Mouse (Mus musculus) telencephalon, adult 2 months (tissue): ENCODE data around the gene Npl.
"Not testable (repeated sequence)": the region's sequence is repeated elsewhere in the genome, so short reads cannot be mapped to it uniquely, and the experiment has no call there.

Experiments
- DNase-seq: peaks from one replicate; pipeline ENCODE4 v3.0.0-alpha.2; 2011; ENCODE audit warnings: low read depth, low spot score

The Npl gene

DNA sequence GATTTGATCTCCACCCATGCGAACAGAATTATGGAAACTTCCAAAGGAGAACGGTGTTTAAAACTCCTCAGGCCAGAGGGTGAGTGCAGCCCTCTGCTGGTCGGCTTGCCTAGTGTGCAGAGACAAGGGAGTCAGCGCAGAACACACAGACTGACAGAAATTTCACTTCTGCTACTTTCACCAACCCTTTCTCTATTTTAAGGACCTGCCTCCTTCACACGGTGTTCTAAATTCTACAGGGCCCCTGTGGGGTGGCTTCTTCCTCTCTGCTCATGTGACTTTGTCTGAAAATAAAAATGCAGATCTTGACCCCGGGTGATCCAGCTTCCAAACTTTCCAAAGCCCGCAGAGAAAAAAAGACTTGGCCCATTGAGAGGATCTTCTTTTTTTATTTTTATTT lies 60.7 kb downstream of the Npl start:
- peak; percentile 39 for DNase-seq

DNA sequence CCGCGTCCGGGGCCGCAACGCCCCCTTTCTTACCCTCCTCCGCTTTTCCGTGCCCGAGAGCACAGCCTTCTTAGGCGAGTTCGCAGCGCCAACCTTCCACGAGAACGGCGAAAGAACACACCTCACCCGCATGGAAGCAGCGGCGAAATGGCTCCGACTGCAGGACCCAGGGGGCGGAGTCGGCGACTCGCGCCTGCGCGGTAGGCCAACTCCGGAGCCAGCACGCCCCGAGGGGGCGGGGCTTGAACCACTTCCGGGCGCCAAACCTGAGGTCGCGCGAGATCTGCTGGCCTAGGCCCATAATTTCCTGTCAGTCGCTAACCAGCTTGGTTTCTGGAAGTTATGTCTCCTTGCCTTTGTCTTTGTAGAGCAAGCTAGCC lies 62.4 kb downstream of the Npl start, which contains the start of gene Dhx9:
Dhx9 (minus strand) TSS at position 161 of the 380 bp plus-strand sequence.
- DNase-seq = peak; percentile 89

DNA sequence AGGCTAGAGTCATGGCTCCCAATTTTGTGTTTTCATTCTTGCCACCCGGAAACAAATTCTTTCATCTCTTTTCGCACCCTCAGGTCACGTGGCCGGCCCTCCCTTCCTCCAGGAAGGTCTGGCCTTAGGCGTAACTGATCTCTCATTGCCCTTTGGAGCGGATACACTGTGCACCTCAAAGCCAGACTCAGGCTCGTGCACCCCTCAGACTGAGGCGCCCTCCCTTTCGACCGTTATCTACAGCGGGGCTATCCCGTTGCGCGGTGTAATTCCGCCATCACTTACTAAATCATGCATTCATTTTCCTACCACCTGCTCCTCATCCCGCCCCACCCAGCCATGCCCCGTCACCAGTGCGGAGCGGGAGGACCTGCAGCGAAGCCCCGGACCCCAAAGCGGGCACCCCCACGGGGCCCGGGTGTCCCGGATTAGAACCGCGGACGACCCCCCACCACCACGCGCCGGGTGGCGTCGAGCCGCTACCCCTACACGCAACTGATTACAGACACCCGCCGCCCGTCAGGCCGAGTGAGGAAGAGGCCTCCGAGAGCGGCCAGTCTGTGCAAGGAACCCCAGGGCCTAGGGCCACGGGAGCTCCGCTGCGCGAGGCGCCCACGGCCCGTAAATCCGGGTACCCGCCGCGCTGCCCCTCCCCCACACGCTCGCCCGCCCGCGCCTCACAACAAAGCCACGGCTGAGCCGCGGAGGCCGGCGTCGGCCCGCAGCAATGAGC lies 62.9 kb downstream of the Npl start:
- DNase-seq = no peak

DNA sequence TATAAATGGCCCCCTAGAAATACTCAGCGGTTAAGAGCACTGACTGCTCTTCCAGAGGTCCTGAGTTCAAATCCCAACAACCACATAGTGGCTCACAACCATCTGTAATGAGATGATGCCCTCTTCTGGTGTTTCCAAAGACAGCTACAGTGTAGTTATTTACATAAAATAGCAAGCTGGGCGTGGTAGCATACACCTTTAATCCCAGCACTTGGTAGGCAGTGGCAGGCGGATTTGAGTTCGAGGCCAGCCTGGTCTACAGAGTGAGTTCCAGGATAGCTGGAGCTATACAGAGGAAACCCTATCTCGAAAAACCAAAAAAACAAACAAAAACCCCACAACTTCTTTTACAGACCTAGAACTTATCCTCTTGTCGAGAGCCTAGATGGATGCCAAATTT lies 63.7 kb downstream of the Npl start:
- not testable (repeated sequence) for DNase-seq

DNA sequence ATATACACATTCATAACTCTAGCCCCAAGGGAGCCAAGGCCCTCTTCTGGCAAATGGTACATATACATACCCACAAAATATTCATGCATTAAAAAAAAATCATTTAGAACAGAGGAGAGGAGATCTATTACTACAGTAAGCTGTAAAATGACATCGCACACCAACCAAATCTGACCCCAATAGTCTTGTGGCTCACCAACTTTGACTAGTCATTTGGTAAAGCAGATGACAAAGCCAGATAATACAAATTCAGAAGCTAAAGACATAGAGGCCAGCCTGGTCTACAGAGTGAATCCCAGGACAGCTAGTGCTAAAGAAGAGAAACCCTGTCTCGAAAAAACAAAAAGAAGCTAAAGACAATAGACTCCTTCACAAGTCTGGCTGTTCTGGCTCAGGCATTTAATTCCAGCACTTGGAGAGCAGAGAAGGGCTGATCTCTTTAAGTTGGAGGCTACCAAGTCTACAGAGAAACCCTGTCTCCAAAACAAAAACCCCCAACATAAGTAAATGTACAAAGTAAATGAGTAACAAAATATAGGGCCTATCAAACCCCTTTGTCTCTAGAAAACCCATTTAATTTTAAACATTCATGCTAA lies 64.5 kb downstream of the Npl start:
- DNase-seq = no peak

DNA sequence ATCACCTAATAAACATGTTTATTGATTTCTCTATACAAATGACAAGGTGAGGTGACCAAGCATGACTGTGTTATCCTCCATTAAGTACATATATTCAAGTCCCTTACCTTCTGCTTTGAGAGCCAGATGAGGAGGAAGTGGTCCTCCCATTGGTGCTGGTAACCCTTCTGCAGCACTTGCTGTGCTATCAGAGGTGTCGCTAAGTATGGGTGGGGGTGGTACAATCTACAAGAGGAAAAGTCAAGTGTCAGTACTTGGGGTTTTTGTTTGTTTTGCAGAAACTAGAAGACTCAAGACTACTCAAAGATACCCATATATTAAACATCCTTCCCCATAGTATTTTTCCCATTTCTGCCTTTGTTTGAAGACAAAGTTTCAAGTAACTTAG lies 68.8 kb downstream of the Npl start:
- DNase-seq = no peak

DNA sequence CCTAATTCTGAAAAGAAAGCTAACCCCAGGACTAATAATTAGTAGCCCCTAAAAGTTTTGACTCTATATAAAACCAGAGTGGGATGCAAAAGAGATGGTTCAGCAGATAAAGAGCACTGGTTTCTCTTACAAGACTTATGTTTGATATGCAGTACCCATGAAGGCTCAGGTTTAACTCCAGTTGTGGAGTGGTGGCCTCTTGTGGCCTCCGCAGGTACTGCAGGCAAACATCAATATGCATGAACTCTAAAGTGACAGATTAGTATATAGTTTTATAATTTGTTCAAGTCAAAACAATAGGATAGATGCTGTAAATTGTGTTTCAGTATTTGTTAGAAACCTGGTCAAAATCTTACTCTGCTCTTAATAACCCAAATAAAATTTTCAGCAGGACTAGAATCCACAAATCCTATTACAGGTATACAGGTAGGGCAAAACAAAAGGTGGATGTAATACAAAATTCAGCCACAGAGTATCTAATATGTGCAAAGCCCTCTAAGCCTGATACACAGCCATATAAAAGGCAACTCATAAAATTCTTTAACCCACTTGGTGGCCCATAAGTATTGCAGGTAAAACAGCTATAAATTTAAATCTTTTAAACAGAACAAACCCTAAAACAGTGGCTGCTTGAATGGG lies 69.3 kb downstream of the Npl start:
- DNase-seq = no peak

DNA sequence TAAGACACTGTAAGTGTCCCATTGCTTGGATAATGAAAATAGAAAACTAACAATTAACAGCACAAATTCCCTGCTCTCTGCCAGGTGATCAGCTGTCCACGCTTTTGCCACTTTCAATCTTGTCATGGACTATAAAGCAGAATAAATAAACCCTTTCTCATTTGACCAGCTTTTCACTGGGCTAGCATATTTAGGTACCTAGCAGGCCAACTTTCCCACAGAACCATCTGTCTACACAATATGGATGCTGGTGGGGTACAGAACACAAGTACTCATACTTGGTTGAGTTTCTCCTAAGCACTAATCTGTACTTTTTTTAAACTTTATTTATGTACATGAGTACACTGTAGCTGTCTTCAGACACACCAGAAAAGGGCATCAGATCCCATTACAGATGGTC lies 70.5 kb downstream of the Npl start:
- DNase-seq = no peak

DNA sequence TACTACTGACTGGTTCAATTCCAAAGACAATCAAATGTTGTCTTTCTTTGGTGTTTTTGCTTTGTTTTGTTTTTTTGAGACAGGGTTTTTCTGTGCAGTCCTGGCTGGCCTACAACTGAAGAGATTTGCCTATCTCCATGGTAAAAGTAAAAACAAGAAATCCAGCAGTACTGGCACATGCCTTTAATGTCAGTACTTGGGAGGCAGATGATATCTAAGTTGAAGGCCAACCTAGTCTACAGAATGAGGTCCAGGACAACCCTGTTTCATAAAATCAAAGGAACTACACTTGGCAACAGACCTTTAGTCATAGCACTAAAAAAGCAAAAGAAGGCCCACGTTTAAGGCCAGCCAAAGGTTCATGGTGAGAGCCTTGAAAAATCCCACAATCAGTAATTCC lies 88.0 kb downstream of the Npl start:
- no peak for DNase-seq

DNA sequence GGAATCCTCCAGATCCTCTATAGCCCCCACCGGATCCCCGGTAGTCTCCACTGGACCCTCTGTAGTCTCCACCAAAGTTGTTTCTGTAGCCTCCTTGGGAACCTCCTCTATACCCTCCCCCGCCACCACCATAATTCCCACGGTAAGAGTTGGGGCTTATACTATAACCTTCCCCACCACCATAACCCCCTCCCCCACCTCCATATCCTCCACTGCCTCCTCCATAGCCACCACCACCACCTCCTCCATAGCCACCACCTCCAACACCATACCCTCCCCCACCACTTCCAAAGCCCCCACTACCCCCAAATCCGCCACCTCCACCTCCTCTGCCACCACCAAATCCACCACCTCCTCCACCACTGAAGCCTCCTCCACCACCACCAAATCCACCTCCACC lies 93.7 kb downstream of the Npl start:
- no peak for DNase-seq

DNA sequence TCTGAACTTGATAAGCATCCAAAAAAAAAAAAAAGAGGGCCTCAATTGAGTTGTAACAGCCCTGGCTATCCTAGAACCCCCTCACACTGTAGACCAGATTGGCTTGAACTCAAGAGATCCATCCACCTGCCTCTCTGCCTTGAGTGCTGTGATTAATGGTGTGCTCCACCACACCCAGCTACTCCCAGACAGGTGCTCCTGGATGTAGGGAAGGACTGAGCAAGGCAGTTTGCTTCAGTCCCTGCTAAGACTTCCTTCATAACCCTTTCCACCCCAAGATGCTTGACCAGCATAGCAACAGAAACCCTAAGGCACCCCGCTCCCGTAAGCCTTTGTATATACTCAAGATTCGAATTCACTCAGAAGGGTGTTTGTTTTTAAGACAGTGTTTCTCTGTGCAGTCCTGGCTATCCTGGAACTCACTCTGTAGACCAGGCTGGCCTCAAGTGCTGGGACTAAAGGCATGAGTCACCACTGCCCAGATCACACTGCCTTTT lies 96.7 kb downstream of the Npl start:
- no peak for DNase-seq
